In the genomic region with DNA sequence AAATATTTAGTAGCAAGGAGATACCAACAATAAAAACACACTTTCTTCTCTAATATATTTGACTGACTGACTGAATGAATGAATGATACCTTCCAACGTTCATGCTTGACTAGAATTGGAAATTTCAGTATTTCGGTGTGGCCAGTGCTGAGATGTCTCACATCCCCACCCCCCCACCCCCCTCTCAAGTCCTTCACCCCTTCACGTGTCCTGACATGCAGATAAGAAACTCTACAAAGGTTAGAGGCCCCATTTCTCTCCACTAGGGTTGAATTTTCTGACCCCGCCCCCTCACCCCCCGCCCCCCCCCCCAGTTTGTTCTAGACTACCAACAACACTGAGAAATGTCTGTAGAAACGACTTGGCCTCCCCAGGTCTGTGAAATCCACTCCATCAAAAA, we compare ENCODE assay signal across 1 mouse cellular context.
TF ChIP-seq lines count a peak whose summit lies in the region.

No protein-coding gene starts in this region.

TF ChIP-seq in CH12.LX, 34 proteins besides CTCF, POLR2A, EP300 and RAD21:
- TF ChIP-seq CHD1 (IDR thresholded peaks at IDR 0.05; ENCODE audit: low read depth, low read length) (0 out of 2 replicates have a peak, but pooled peaks have one; percentile 10), TBP (conservative IDR thresholded peaks at IDR 0.05; ENCODE audit: low read depth, low read length) (no peak)
